In genomic region chr8:61486923-61487529, GRCm38 (mm10) we compare ENCODE assay signal across 8 mouse cellular contexts. TPM values are rescaled to one million over a fixed set of nuclear protein-coding genes. Genes with fewer than 3 reads are reported as not detected.
DNase-seq lines count a peak whose midpoint lies in the region; ATAC-seq and TF ChIP-seq lines count a peak whose summit lies in the region.

No protein-coding gene starts in this region.

- ATAC-seq in heart, embryonic 13.5 days (ENCODE audit: extremely low read depth, insufficient number of reproducible peaks, low FRiP score, low TSS enrichment): no peak
- peak; percentile 20; the same call in 1 of the 2 replicates for ATAC-seq in hindbrain, embryonic 12.5 days (ENCODE audit: low FRiP score)
- peak; percentile 51 for ATAC-seq in midbrain, embryonic 11.5 days (ENCODE audit: low FRiP score)

- no peaks in the 10 kb centered on the region for H3K27me3 ChIP-seq in heart, embryonic 13.5 days (replicated peaks)
- no peaks in the 10 kb centered on the region for H3K27me3 ChIP-seq in MEL (ENCODE audit: control insufficient read depth in 1 of 2, insufficient read depth in 2 of 2, low read length in 2 of 2)
- H3K27me3 ChIP-seq in hindbrain, embryonic 12.5 days: no peaks in the 10 kb centered on the region
- no peaks in the 10 kb centered on the region for H3K27me3 ChIP-seq in midbrain, embryonic 11.5 days (ENCODE audit: control insufficient read depth, insufficient read depth, low read length)

- no peak for TF ChIP-seq POLR2A in MEL (IDR thresholded peaks at IDR 0.05; ENCODE audit: control insufficient read depth in 1 of 2, insufficient read depth in 1 of 2, low read depth in 1 of 2, low read length in 2 of 2, poor library complexity in 1 of 2)

- peak overlapping the region; percentile 86 for H3K4me3 ChIP-seq in heart, embryonic 13.5 days
- H3K4me3 ChIP-seq in MEL (ENCODE audit: control insufficient read depth in 1 of 2, insufficient read depth in 1 of 2, low read depth in 2 of 2, low read length in 2 of 2): peak overlapping the region in 1 of 2 experiments; percentile 98; a peak in 2 of 4 replicates
- H3K4me3 ChIP-seq in hindbrain, embryonic 12.5 days: no peak overlapping the region
- no peak overlapping the region for H3K4me3 ChIP-seq in midbrain, embryonic 11.5 days (ENCODE audit: low read depth, low read length)

- H3K27ac ChIP-seq in heart, embryonic 13.5 days (replicated peaks): no peak overlapping the region
- H3K27ac ChIP-seq in MEL (ENCODE audit: control insufficient read depth, low read depth, low read length): no peak overlapping the region
- H3K27ac ChIP-seq in hindbrain, embryonic 12.5 days: no peak overlapping the region
- no peak overlapping the region for H3K27ac ChIP-seq in midbrain, embryonic 11.5 days (ENCODE audit: low read depth, low read length)

- no peak for TF ChIP-seq EP300 in MEL (IDR thresholded peaks at IDR 0.05; ENCODE audit: low read depth in 1 of 2, low read length in 2 of 2)

- DNase-seq in heart, postnatal 10 days: no peak
- DNase-seq in MEL (ENCODE audit: low read depth, low spot score): no peak
- no peak for DNase-seq in midbrain, embryonic 11.5 days (ENCODE audit: low spot score, missing footprints)
- DNase-seq in thymus, postnatal 0 days (ENCODE audit: low spot score): no peak
- no peak for DNase-seq in adipocyte (ENCODE audit: low spot score)
- DNase-seq in layer of hippocampus, postnatal 25 days (ENCODE audit: extremely low spot score in 1 of 2, low spot score in 1 of 2): no peak

- TF ChIP-seq RAD21 in MEL (IDR thresholded peaks at IDR 0.05; ENCODE audit: low read depth, low read length): no peak

- no peaks in the 10 kb centered on the region for H3K9me3 ChIP-seq in heart, embryonic 13.5 days
- H3K9me3 ChIP-seq in MEL (replicated peaks; ENCODE audit: insufficient read depth, low read length): no peaks in the 10 kb centered on the region
- H3K9me3 ChIP-seq in hindbrain, embryonic 12.5 days (replicated peaks): no peaks in the 10 kb centered on the region
- no peaks in the 10 kb centered on the region for H3K9me3 ChIP-seq in midbrain, embryonic 11.5 days (ENCODE audit: control insufficient read depth, low read length)

- peaks cover 7% of the 10 kb centered on the region for H3K36me3 ChIP-seq in heart, embryonic 13.5 days
- peaks cover 0 to 5% of the 10 kb centered on the region in 2 experiments; a peak in 2 of 4 replicates for H3K36me3 ChIP-seq in MEL (ENCODE audit: control insufficient read depth in 1 of 2, insufficient read depth in 2 of 2, low read length in 2 of 2)
- 0 out of 2 replicates have a peak, but pooled peaks cover 5% of the 10 kb centered on the region for H3K36me3 ChIP-seq in hindbrain, embryonic 12.5 days
- no peaks in the 10 kb centered on the region for H3K36me3 ChIP-seq in midbrain, embryonic 11.5 days (ENCODE audit: control insufficient read depth, insufficient read depth, low read length)

- WGBS in heart, embryonic 13.5 days: 96% methylated on average over 2 of the region's 2 CpGs
- WGBS in hindbrain, embryonic 12.5 days: 94% methylated on average over 2 of the region's 2 CpGs
- WGBS in midbrain, embryonic 11.5 days: 99% methylated on average over 2 of the region's 2 CpGs

- peaks cover 3% of the 10 kb centered on the region; the same call in 1 of the 2 replicates for H3K79me2 ChIP-seq in MEL (ENCODE audit: control insufficient read depth, insufficient read depth, low read length, poor library complexity)

- H3K4me2 ChIP-seq in heart, embryonic 13.5 days: peak overlapping the region; percentile 90
- H3K4me2 ChIP-seq in hindbrain, embryonic 12.5 days (replicated peaks): 0 out of 2 replicates have a peak overlapping the region, but pooled peaks have one; percentile 81
- no peak overlapping the region for H3K4me2 ChIP-seq in midbrain, embryonic 11.5 days

- intact Hi-C loops in heart, postnatal 10 days (cut with DNase I): loop anchor here (5.0 kb wide), 3 partner anchors 90 to 495 kb away; partner anchors contain the start of genes Nek1 and Sh3rf1

- no peak for TF ChIP-seq CTCF in MEL (IDR thresholded peaks at IDR 0.05 in 2 of 3, conservative IDR thresholded peaks at IDR 0.05 in 1 of 3; ENCODE audit: control insufficient read depth in 1 of 3, insufficient read depth in 1 of 3, low read depth in 2 of 3, low read length in 3 of 3, poor library complexity in 1 of 3, severe bottlenecking in 1 of 3)

- H3K9ac ChIP-seq in heart, embryonic 13.5 days: no peak overlapping the region
- 0 out of 2 replicates have a peak overlapping the region, but pooled peaks have one; percentile 37 for H3K9ac ChIP-seq in MEL (ENCODE audit: control insufficient read depth, low read depth, low read length, poor library complexity, severe bottlenecking)
- H3K9ac ChIP-seq in hindbrain, embryonic 12.5 days: no peak overlapping the region
- no peak overlapping the region for H3K9ac ChIP-seq in midbrain, embryonic 11.5 days (ENCODE audit: low read length)

- H3K4me1 ChIP-seq in heart, embryonic 13.5 days: peaks cover 7% of the 10 kb centered on the region
- peaks cover 0 to 8% of the 10 kb centered on the region in 2 experiments; a peak in 2 of 4 replicates for H3K4me1 ChIP-seq in MEL (ENCODE audit: control insufficient read depth in 1 of 2, insufficient read depth in 2 of 2, low read length in 2 of 2)
- peaks cover 10% of the 10 kb centered on the region for H3K4me1 ChIP-seq in hindbrain, embryonic 12.5 days
- H3K4me1 ChIP-seq in midbrain, embryonic 11.5 days (ENCODE audit: control insufficient read depth, insufficient read depth, low read length): peaks cover 5% of the 10 kb centered on the region; the same call in 1 of the 2 replicates

TF ChIP-seq in MEL, 35 proteins besides CTCF, POLR2A, EP300 and RAD21:
- no peak for TF ChIP-seq ZMIZ1 (IDR thresholded peaks at IDR 0.05; ENCODE audit: low read depth, low read length)
- no peak for TF ChIP-seq JUND (IDR thresholded peaks at IDR 0.05; ENCODE audit: low read depth, low read length)
- TF ChIP-seq MYB (IDR thresholded peaks at IDR 0.05; ENCODE audit: low read depth, low read length): no peak
- TF ChIP-seq USF1 (IDR thresholded peaks at IDR 0.05; ENCODE audit: low read depth, low read length): no peak
- no peak for TF ChIP-seq USF2 (IDR thresholded peaks at IDR 0.05; ENCODE audit: borderline replicate concordance in 1 of 2, insufficient read depth in 1 of 2, low read depth in 1 of 2, low read length in 2 of 2)
- TF ChIP-seq MXI1 (IDR thresholded peaks at IDR 0.05; ENCODE audit: low read depth, low read length): no peak
- no peak for TF ChIP-seq TCF12 (IDR thresholded peaks at IDR 0.05; ENCODE audit: low read depth, low read length)
- TF ChIP-seq ELF1 (IDR thresholded peaks at IDR 0.05; ENCODE audit: low read depth, low read length): no peak
- no peak for TF ChIP-seq TBP (IDR thresholded peaks at IDR 0.05; ENCODE audit: low read depth, low read length)
- TF ChIP-seq KAT2A (conservative IDR thresholded peaks at IDR 0.05; ENCODE audit: low read depth, low read length): no peak
- TF ChIP-seq CHD1 (IDR thresholded peaks at IDR 0.05; ENCODE audit: low read depth, low read length): no peak
- TF ChIP-seq ZC3H11A (IDR thresholded peaks at IDR 0.05; ENCODE audit: low read depth, low read length): no peak
- TF ChIP-seq MAFK (IDR thresholded peaks at IDR 0.05; ENCODE audit: borderline replicate concordance, low read depth, low read length): no peak
TF ChIP-seq in MEL: peak in this region for 0.

RNA-seq across cellular contexts. Expression of gene Cbr4, which starts 0.5 kb away (rescaled TPM):
- polyA plus RNA-seq in heart, embryonic 13.5 days (2015; fragmentation: Nextera tagmentation; extraction: Ambion mirVana): 32.7 and 41.4 TPM in 2 replicates
- 10 to 100 TPM; 55.3 to 55.5 TPM for total RNA-seq in heart, postnatal 10 days (2021)
- total RNA-seq in MEL (2012; rRNA removed): 15.4 and 19.7 TPM in 2 replicates
- polyA plus RNA-seq in MEL (2012; ENCODE audit: insufficient read depth in 1 of 2, insufficient read length in 2 of 2, low read depth in 1 of 2, low replicate concordance in 2 of 2, missing spikeins in 1 of 2): 10 to 100 TPM in 1 of 2 experiments, not detected in 1; 15.8 TPM
- 23.5 and 27.7 TPM in 2 replicates for polyA plus RNA-seq in hindbrain, embryonic 12.5 days (2016; fragmentation: Nextera tagmentation; extraction: Ambion mirVana)
- 27.0 and 27.1 TPM in 2 replicates for polyA plus RNA-seq in midbrain, embryonic 11.5 days (2014; fragmentation: Nextera tagmentation; extraction: Ambion mirVana)
- polyA plus RNA-seq in thymus, postnatal 0 days (2015; fragmentation: Nextera tagmentation; extraction: Ambion mirVana): 47.0 and 47.5 TPM in 2 replicates
- 10 to 100 TPM; 22.2 to 24.3 TPM for total RNA-seq in layer of hippocampus, postnatal 25 days (2021)
